Comparison of ENCODE assay signal across 17 mouse cellular contexts in the genomic region with DNA sequence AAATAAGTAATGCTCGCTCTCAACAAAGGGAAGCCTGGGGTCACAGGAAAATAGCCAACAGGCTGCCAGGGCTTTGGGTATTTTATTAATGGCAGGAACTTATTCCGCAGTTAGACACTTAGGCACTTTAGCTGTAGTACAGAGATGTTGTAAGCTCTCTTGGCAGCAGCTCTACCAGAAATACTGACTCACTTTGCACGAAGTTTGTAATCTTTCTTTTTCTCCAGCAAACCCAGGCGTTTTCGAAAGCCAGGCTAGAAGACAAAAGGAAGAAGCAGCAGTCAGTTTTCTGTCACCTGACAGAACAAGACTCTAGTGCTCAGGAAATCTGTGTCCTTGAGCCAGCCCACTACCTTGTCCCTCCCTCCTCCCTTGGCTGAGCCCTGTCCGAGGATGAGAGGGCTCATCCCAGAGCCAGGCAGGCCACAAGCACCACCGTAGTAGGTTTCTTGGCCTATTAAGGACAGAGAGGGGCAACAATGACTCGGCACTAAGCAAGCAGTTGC. TPM values are rescaled to one million over a fixed set of nuclear protein-coding genes. Genes with fewer than 3 reads are reported as not detected.
DNase-seq lines count a peak whose midpoint lies in the region; ATAC-seq and TF ChIP-seq lines count a peak whose summit lies in the region.
"Had no signal": no experiment of that assay in that cellular context is flagged by ENCODE, and none has a peak within 500 bp of the region (broad histone marks: within the 10 kb centered on the region; RNA-seq: fewer than 3 reads in every experiment).

No protein-coding gene starts in this region.

- TF ChIP-seq CTCF in lung, embryonic 14.5 days (IDR thresholded peaks at IDR 0.05; ENCODE audit: low read depth), result no peak

- peak; percentile 15; the same call in 1 of the 2 replicates for ATAC-seq in lung, embryonic 14.5 days (ENCODE audit: insufficient read depth)
- ATAC-seq: forebrain, embryonic 13.5 days; hindbrain, postnatal 0 days had no signal

- H3K27me3 ChIP-seq in lung, embryonic 14.5 days (ENCODE audit: insufficient read depth, low read length), result no peaks in the 10 kb centered on the region
- H3K27me3 ChIP-seq: forebrain, embryonic 13.5 days; liver, embryonic 15.5 days; midbrain, embryonic 12.5 days; neural tube, embryonic 13.5 days had no signal

- H3K27ac ChIP-seq in lung, embryonic 14.5 days (ENCODE audit: low read depth), result no peak overlapping the region
- H3K27ac ChIP-seq: embryonic facial prominence, embryonic 10.5 days; forebrain, embryonic 13.5 days; hindbrain, postnatal 0 days; liver, embryonic 15.5 days; midbrain, embryonic 12.5 days; neural tube, embryonic 13.5 days had no signal

- H3K36me3 ChIP-seq in lung, embryonic 14.5 days (ENCODE audit: insufficient read depth), result peaks cover 70% of the 10 kb centered on the region

- H3K9me3 ChIP-seq in lung, embryonic 14.5 days (ENCODE audit: low read depth, low read length), result no peaks in the 10 kb centered on the region
- H3K9me3 ChIP-seq: embryonic facial prominence, embryonic 10.5 days; forebrain, embryonic 13.5 days; liver, embryonic 15.5 days; midbrain, embryonic 12.5 days; neural tube, embryonic 13.5 days had no signal

- H3K4me1 ChIP-seq in lung, embryonic 14.5 days (ENCODE audit: insufficient read depth), result no peaks in the 10 kb centered on the region
- H3K4me1 ChIP-seq: forebrain, embryonic 13.5 days; midbrain, embryonic 12.5 days had no signal

- intact Hi-C loops in left cerebral cortex, postnatal 25 days (cut with DNase I), result no loop called here

- peak; percentile 28 to 53 for DNase-seq in gastrocnemius, adult 8-10 months (ENCODE audit: low spot score in 2 of 2)
- no peak for DNase-seq in gastrocnemius, postnatal 4 days (ENCODE audit: low spot score in 2 of 2)
- DNase-seq in lung, embryonic 14.5 days, result peak; percentile 54
- no peak for DNase-seq in lung, postnatal 14 days
- peak; percentile 85 for DNase-seq in adipocyte (ENCODE audit: low spot score)
- peak; percentile 23 for DNase-seq in lung, postnatal 25 days (ENCODE audit: low spot score)
- no peak for DNase-seq in left cerebral cortex, postnatal 25 days (ENCODE audit: low spot score in 2 of 2)
- no peak for DNase-seq in c-Kit-positive CD71-positive TER-119-positive erythroid progenitor cells, embryonic 14.5 days (ENCODE audit: low spot score)
- DNase-seq: cerebellum, adult 9-10 months; kidney, postnatal 4 days; right cerebral cortex, adult 18-20 months had no signal

- H3K4me2 ChIP-seq in lung, embryonic 14.5 days, result no peak overlapping the region
- H3K4me2 ChIP-seq: forebrain, embryonic 13.5 days; liver, embryonic 15.5 days; midbrain, embryonic 12.5 days; neural tube, embryonic 13.5 days had no signal

- no peak overlapping the region for H3K9ac ChIP-seq in lung, embryonic 14.5 days
- H3K9ac ChIP-seq: forebrain, embryonic 13.5 days; liver, embryonic 15.5 days; midbrain, embryonic 12.5 days; neural tube, embryonic 13.5 days had no signal

- no peak overlapping the region for H3K4me3 ChIP-seq in lung, embryonic 14.5 days (ENCODE audit: low read depth, low read length)
- H3K4me3 ChIP-seq: embryonic facial prominence, embryonic 10.5 days; forebrain, embryonic 13.5 days; liver, embryonic 15.5 days; midbrain, embryonic 12.5 days; neural tube, embryonic 13.5 days had no signal

- WGBS in lung, embryonic 14.5 days, result 40% methylated on average over 8 of the region's 8 CpGs

RNA-seq across cellular contexts. Expression of a gene that starts 7.5 kb away (rescaled TPM):
- total RNA-seq in gastrocnemius, adult 8-10 months (2022), result 10 to 100 TPM; 14.0 to 20.8 (median 18.7) TPM
- 10 to 100 TPM; 32.1 to 39.2 TPM for total RNA-seq in gastrocnemius, postnatal 4 days (2021)
- 59.0 and 59.5 TPM in 2 replicates for polyA plus RNA-seq in lung, embryonic 14.5 days (2014; fragmentation: Nextera tagmentation; extraction: Ambion mirVana)
- 10 to 100 TPM; 13.8 to 17.9 TPM for total RNA-seq in left cerebral cortex, postnatal 25 days (2021)

RNA-seq across cellular contexts. Expression of a gene that starts 14.6 kb away (rescaled TPM):
- total RNA-seq in gastrocnemius, adult 8-10 months (2022), result 100 to 1,000 TPM; 240 to 437 (median 328) TPM
- 10 to 100 TPM; 73.0 to 81.8 TPM for total RNA-seq in gastrocnemius, postnatal 4 days (2021)
- polyA plus RNA-seq in lung, embryonic 14.5 days (2014; fragmentation: Nextera tagmentation; extraction: Ambion mirVana), result 12.8 and 13.1 TPM in 2 replicates
- total RNA-seq in left cerebral cortex, postnatal 25 days (2021), result 1 to 10 TPM; 1.5 to 1.8 TPM

RNA-seq across cellular contexts. Expression of a gene that starts 28.6 kb away (rescaled TPM):
- 10 to 100 TPM in 2 of 4 experiments, 1 to 10 TPM in 2; 9.5 to 12.8 (median 10.2) TPM for total RNA-seq in gastrocnemius, adult 8-10 months (2022)
- total RNA-seq in gastrocnemius, postnatal 4 days (2021), result 10 to 100 TPM; 38.0 to 46.9 TPM
- polyA plus RNA-seq in lung, embryonic 14.5 days (2014; fragmentation: Nextera tagmentation; extraction: Ambion mirVana), result 164 and 166 TPM in 2 replicates
- 10 to 100 TPM; 31.6 to 33.7 TPM for total RNA-seq in left cerebral cortex, postnatal 25 days (2021)

RNA-seq across cellular contexts. Expression of a gene that starts 29.3 kb away (rescaled TPM):
- total RNA-seq in gastrocnemius, adult 8-10 months (2022), result under 1 TPM; 0.19 to 0.34 (median 0.28) TPM
- total RNA-seq in gastrocnemius, postnatal 4 days (2021), result 1 to 10 TPM; 4.2 to 4.4 TPM
- polyA plus RNA-seq in lung, embryonic 14.5 days (2014; fragmentation: Nextera tagmentation; extraction: Ambion mirVana), result 0.11 and 0.41 TPM in 2 replicates
- 10 to 100 TPM; 18.2 to 18.3 TPM for total RNA-seq in left cerebral cortex, postnatal 25 days (2021)
- polyA plus RNA-seq: liver, embryonic 15.5 days had no signal

RNA-seq across cellular contexts. Expression of a gene that starts 55.7 kb away (rescaled TPM):
- total RNA-seq in gastrocnemius, adult 8-10 months (2022), result 10 to 100 TPM in 1 of 4 experiments, 1 to 10 TPM in 3; 6.0 to 10.8 (median 6.3) TPM
- 10 to 100 TPM; 15.6 to 17.7 TPM for total RNA-seq in gastrocnemius, postnatal 4 days (2021)
- 25.5 and 34.0 TPM in 2 replicates for polyA plus RNA-seq in lung, embryonic 14.5 days (2014; fragmentation: Nextera tagmentation; extraction: Ambion mirVana)
- 10 to 100 TPM; 35.3 to 36.4 TPM for total RNA-seq in left cerebral cortex, postnatal 25 days (2021)

Comparison
In these comparisons a context has a peak if more than half of its experiments do, and no peak if none do; other contexts are left out.
1. DNase-seq: peak in gastrocnemius, adult 8-10 months (2 of 2), lung, embryonic 14.5 days (single experiment), adipocyte (single experiment) and lung, postnatal 25 days (single experiment); none in gastrocnemius, postnatal 4 days (0 of 2), lung, postnatal 14 days (single experiment), left cerebral cortex, postnatal 25 days (0 of 2) and c-Kit-positive CD71-positive TER-119-positive erythroid progenitor cells, embryonic 14.5 days (single experiment).
2. RNA of a gene that starts 14.6 kb away (total RNA-seq): 240 to 437 TPM in gastrocnemius, adult 8-10 months and 73.0 to 81.8 TPM in gastrocnemius, postnatal 4 days; 1.5 to 1.8 TPM in left cerebral cortex, postnatal 25 days; every median in the first group is over 10 times any median in the second.